Mouse (Mus musculus) cerebellum, adult 2 months (tissue): ENCODE results near the gene Thra.

Experiments
- CTCF ChIP-seq: fragments of 200-500 bp; IDR thresholded peaks from 2 replicates; pipeline ENCODE4 v1.5.1; 2011; ENCODE audit warnings: low read depth, mild to moderate bottlenecking, control low read depth, low read length, moderate library complexity, borderline replicate concordance; ENCODE audit not compliant: insufficient read depth
- POLR2A ChIP-seq: fragments of 200-500 bp; IDR thresholded peaks from 2 replicates; pipeline ENCODE4 v1.6.1; 2011; ENCODE audit warnings: low read length, control low read depth, borderline replicate concordance; ENCODE audit not compliant: insufficient read depth

DNA sequence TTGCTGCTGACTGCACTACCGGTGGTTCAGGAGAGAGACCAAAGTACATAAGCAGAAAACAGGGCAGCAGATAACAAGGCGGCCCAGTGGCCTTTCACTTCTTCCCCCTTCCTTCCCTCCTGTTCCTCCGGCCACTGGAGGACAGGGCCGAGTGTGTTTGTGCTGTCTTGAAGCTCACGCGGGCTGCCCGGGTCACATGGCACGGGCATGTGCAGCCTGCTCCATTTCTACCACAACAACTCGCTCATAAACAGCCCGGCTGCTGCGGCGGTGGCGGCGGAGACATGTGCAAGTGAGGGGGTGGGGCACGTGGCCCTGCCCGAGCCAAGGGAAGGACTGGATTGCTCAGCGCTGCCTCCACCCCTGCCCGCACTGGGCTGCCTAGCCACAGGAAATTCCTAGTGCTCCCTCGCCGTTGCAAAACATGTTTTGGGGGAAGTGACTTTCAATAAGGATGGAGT, 42.8 kb downstream of the Thra start:
- TF ChIP-seq CTCF, result no peak
- peak; percentile 92 for TF ChIP-seq POLR2A
